Mouse (Mus musculus) E14TG2a.4 (cell line): Measurements from ENCODE around the gene P2rx7.

ENCODE experiments used
- CTCF ChIP-seq: conservative IDR thresholded peaks from 2 replicates; pipeline ENCODE4 v1.5.1; 2014; ENCODE audit warnings: low read length
- NANOG ChIP-seq: IDR thresholded peaks from 2 replicates; pipeline ENCODE4 v1.6.1; 2014; ENCODE audit warnings: borderline replicate concordance, low read length, mixed read lengths
- POU5F1 ChIP-seq: IDR thresholded peaks from 2 replicates; pipeline ENCODE4 v1.6.1; 2014; ENCODE audit warnings: low read length, borderline replicate concordance

- TF ChIP-seq CTCF (no peak), POU5F1 (no peak), NANOG (no peak)
These were observed 34.3 kb downstream of the P2rx7 start for GRCm38 (mm10) chr5:122677983-122678382.
